ENCODE assay signal across 14 mouse cellular contexts in the genomic region with DNA sequence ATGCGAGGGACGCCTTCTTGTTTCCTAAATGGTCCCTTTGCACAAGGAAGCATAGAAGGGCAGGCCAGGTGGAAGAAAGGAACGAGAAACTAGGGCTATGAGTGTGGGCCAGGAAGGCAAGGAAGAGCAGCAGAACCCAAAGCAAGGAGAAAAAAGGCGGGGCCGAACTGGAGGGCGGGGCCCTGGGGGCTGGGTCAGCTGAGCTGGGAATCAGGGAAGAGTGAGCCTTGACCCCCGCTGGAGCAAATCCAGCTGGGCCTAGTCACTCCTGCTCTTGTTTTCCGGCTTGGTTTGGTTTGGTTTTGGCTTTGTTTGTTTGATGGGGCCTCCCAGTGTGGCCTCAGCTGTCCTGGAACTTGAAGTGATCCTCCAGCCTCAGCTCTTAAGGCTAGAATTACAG. TPM values are rescaled to one million over a fixed set of nuclear protein-coding genes. Genes with fewer than 3 reads are reported as not detected.
DNase-seq lines count a peak whose midpoint lies in the region; ATAC-seq and TF ChIP-seq lines count a peak whose summit lies in the region.
"Had no signal": no experiment of that assay in that cellular context is flagged by ENCODE, and none has a peak within 500 bp of the region (broad histone marks: within the 10 kb centered on the region; RNA-seq: fewer than 3 reads in every experiment).

No protein-coding gene starts in this region.

- H3K9ac ChIP-seq in liver, postnatal 0 days (replicated peaks), result no peak overlapping the region
- no peak overlapping the region for H3K9ac ChIP-seq in liver, embryonic 12.5 days
- H3K9ac ChIP-seq in kidney, embryonic 15.5 days, result no peak overlapping the region; the same call in 1 of the 2 replicates
- H3K9ac ChIP-seq in neural tube, embryonic 14.5 days (replicated peaks; ENCODE audit: low read depth, low read length), result 0 out of 2 replicates have a peak overlapping the region, but pooled peaks have one; percentile 13
- H3K9ac ChIP-seq: embryonic facial prominence, embryonic 15.5 days had no signal

- no peak for TF ChIP-seq EP300 in liver, postnatal 0 days (IDR thresholded peaks at IDR 0.05; ENCODE audit: low read depth)

- TF ChIP-seq CTCF in liver, postnatal 0 days (IDR thresholded peaks at IDR 0.05; ENCODE audit: low read depth), result no peak

- no peak overlapping the region for H3K4me3 ChIP-seq in liver, postnatal 0 days (ENCODE audit: low read depth, low read length)
- H3K4me3 ChIP-seq in liver, embryonic 12.5 days, result no peak overlapping the region
- no peak overlapping the region for H3K4me3 ChIP-seq in embryonic facial prominence, embryonic 10.5 days
- no peak overlapping the region for H3K4me3 ChIP-seq in kidney, embryonic 15.5 days (replicated peaks)
- H3K4me3 ChIP-seq in neural tube, embryonic 14.5 days (ENCODE audit: low read depth, low read length), result no peak overlapping the region
- H3K4me3 ChIP-seq: embryonic facial prominence, embryonic 15.5 days had no signal

- no peak overlapping the region for H3K27ac ChIP-seq in liver, postnatal 0 days (ENCODE audit: low read depth)
- H3K27ac ChIP-seq in liver, embryonic 12.5 days, result no peak overlapping the region
- no peak overlapping the region for H3K27ac ChIP-seq in embryonic facial prominence, embryonic 10.5 days (replicated peaks)
- peak overlapping the region; percentile 71 for H3K27ac ChIP-seq in kidney, embryonic 15.5 days
- no peak overlapping the region for H3K27ac ChIP-seq in neural tube, embryonic 14.5 days (ENCODE audit: low read depth, low read length)
- H3K27ac ChIP-seq: embryonic facial prominence, embryonic 15.5 days had no signal

- no peaks in the 10 kb centered on the region for H3K9me3 ChIP-seq in liver, postnatal 0 days (ENCODE audit: low read length)
- H3K9me3 ChIP-seq in liver, embryonic 12.5 days (replicated peaks), result no peaks in the 10 kb centered on the region
- no peaks in the 10 kb centered on the region for H3K9me3 ChIP-seq in embryonic facial prominence, embryonic 10.5 days
- H3K9me3 ChIP-seq in kidney, embryonic 15.5 days (replicated peaks), result no peaks in the 10 kb centered on the region
- H3K9me3 ChIP-seq in neural tube, embryonic 14.5 days (ENCODE audit: control insufficient read depth, low read length), result no peaks in the 10 kb centered on the region
- H3K9me3 ChIP-seq: embryonic facial prominence, embryonic 15.5 days had no signal

- H3K4me1 ChIP-seq in liver, postnatal 0 days (ENCODE audit: insufficient read depth), result peaks cover 17% of the 10 kb centered on the region
- peaks cover 23% of the 10 kb centered on the region for H3K4me1 ChIP-seq in liver, embryonic 12.5 days
- peaks cover 45% of the 10 kb centered on the region for H3K4me1 ChIP-seq in embryonic facial prominence, embryonic 10.5 days
- H3K4me1 ChIP-seq in kidney, embryonic 15.5 days, result peaks cover 64% of the 10 kb centered on the region
- peaks cover 47% of the 10 kb centered on the region for H3K4me1 ChIP-seq in neural tube, embryonic 14.5 days (ENCODE audit: control insufficient read depth, insufficient read depth, low read length)

- H3K27me3 ChIP-seq in liver, postnatal 0 days (ENCODE audit: insufficient read depth, low read length), result peaks cover 92% of the 10 kb centered on the region
- peaks cover 100% of the 10 kb centered on the region for H3K27me3 ChIP-seq in liver, embryonic 12.5 days (replicated peaks)
- peaks cover 100% of the 10 kb centered on the region for H3K27me3 ChIP-seq in embryonic facial prominence, embryonic 10.5 days (replicated peaks; ENCODE audit: low read depth, poor library complexity, severe bottlenecking)
- H3K27me3 ChIP-seq in kidney, embryonic 15.5 days, result peaks cover 100% of the 10 kb centered on the region
- H3K27me3 ChIP-seq in neural tube, embryonic 14.5 days (ENCODE audit: control insufficient read depth, insufficient read depth, low read length), result no peaks in the 10 kb centered on the region

- WGBS in liver, postnatal 0 days (ENCODE audit: insufficient replicate concordance), result 23% methylated on average over 8 of the region's 8 CpGs
- 13% methylated on average over 8 of the region's 8 CpGs for WGBS in liver, embryonic 12.5 days (ENCODE audit: insufficient replicate concordance)
- WGBS in embryonic facial prominence, embryonic 10.5 days, result 7% methylated on average over 8 of the region's 8 CpGs
- WGBS in kidney, embryonic 15.5 days, result 11% methylated on average over 8 of the region's 8 CpGs
- 10% methylated on average over 8 of the region's 8 CpGs for WGBS in neural tube, embryonic 14.5 days

- ATAC-seq in liver, postnatal 0 days, result 0 out of 2 replicates have a peak, but pooled peaks have one; percentile 30
- no peak for ATAC-seq in liver, embryonic 12.5 days
- peak; percentile 22; the same call in 1 of the 2 replicates for ATAC-seq in kidney, embryonic 15.5 days (replicated peaks; ENCODE audit: low FRiP score)
- ATAC-seq in neural tube, embryonic 14.5 days (ENCODE audit: low read depth), result no peak
- ATAC-seq: midbrain, embryonic 16.5 days had no signal

- peak; percentile 41 for DNase-seq in liver, postnatal 0 days
- DNase-seq in embryonic facial prominence, embryonic 10.5 days (ENCODE audit: low spot score), result peak; percentile 44
- DNase-seq in MN1 (ENCODE audit: low spot score), result no peak
- no peak for DNase-seq in spleen, postnatal 14 days (ENCODE audit: low spot score in 2 of 2)
- DNase-seq in frontal cortex, postnatal 14 days (ENCODE audit: low spot score in 2 of 2), result no peak
- DNase-seq: cerebellum, adult 11-12 months; left cerebral cortex, postnatal 4 days; right cerebral cortex, postnatal 25 days had no signal

- H3K36me3 ChIP-seq in liver, postnatal 0 days (replicated peaks; ENCODE audit: insufficient read depth, low read length), result no peaks in the 10 kb centered on the region
- H3K36me3 ChIP-seq in liver, embryonic 12.5 days, result no peaks in the 10 kb centered on the region
- no peaks in the 10 kb centered on the region for H3K36me3 ChIP-seq in embryonic facial prominence, embryonic 10.5 days (replicated peaks)
- H3K36me3 ChIP-seq in kidney, embryonic 15.5 days, result no peaks in the 10 kb centered on the region
- H3K36me3 ChIP-seq in neural tube, embryonic 14.5 days (ENCODE audit: control insufficient read depth, insufficient read depth, low read length), result no peaks in the 10 kb centered on the region
- H3K36me3 ChIP-seq: embryonic facial prominence, embryonic 15.5 days had no signal

- no peak overlapping the region for H3K4me2 ChIP-seq in liver, postnatal 0 days (ENCODE audit: low read depth, low read length)
- no peak overlapping the region for H3K4me2 ChIP-seq in liver, embryonic 12.5 days
- peak overlapping the region; percentile 31 for H3K4me2 ChIP-seq in kidney, embryonic 15.5 days
- no peak overlapping the region for H3K4me2 ChIP-seq in neural tube, embryonic 14.5 days (ENCODE audit: low read depth, low read length)
- H3K4me2 ChIP-seq: embryonic facial prominence, embryonic 15.5 days; heart, embryonic 11.5 days had no signal

RNA-seq across cellular contexts. Expression of gene Smug1, which starts 4.4 kb away (rescaled TPM):
- polyA plus RNA-seq in liver, postnatal 0 days (2015; fragmentation: Nextera tagmentation; extraction: Ambion mirVana), result 3.6 and 3.8 TPM in 2 replicates
- 6.7 and 7.8 TPM in 2 replicates for polyA plus RNA-seq in liver, embryonic 12.5 days (2016; fragmentation: Nextera tagmentation; extraction: Ambion mirVana)
- polyA plus RNA-seq in embryonic facial prominence, embryonic 10.5 days (2016; fragmentation: Nextera tagmentation; extraction: Ambion mirVana), result 15.7 and 19.6 TPM in 2 replicates
- 17.7 and 18.0 TPM in 2 replicates for polyA plus RNA-seq in kidney, embryonic 15.5 days (2015; fragmentation: Nextera tagmentation; extraction: Ambion mirVana)
- polyA plus RNA-seq in neural tube, embryonic 14.5 days (2014; fragmentation: Nextera tagmentation; extraction: Ambion mirVana), result 19.2 and 28.0 TPM in 2 replicates

Comparison
In these comparisons a context has a peak if more than half of its experiments do, and no peak if none do; other contexts are left out.
1. ATAC-seq: peak in liver, postnatal 0 days (single experiment) and kidney, embryonic 15.5 days (single experiment); none in liver, embryonic 12.5 days (single experiment) and neural tube, embryonic 14.5 days (single experiment).
2. DNase-seq: peak in liver, postnatal 0 days (single experiment) and embryonic facial prominence, embryonic 10.5 days (single experiment); none in MN1 (single experiment), spleen, postnatal 14 days (0 of 2) and frontal cortex, postnatal 14 days (0 of 2).